Mouse (Mus musculus) liver, postnatal 0 days (tissue): ENCODE measurements around the gene Mfge8.

Experiments used
- CTCF ChIP-seq: sonication (generic); IDR thresholded peaks from 2 replicates; pipeline ENCODE4 v1.5.1; 2016; ENCODE audit warnings: antibody characterized with exemption, low read depth
- EP300 ChIP-seq: IDR thresholded peaks from 2 replicates; pipeline ENCODE4 v1.6.1; 2016; ENCODE audit warnings: antibody characterized with exemption, low read depth, mild to moderate bottlenecking

DNA sequence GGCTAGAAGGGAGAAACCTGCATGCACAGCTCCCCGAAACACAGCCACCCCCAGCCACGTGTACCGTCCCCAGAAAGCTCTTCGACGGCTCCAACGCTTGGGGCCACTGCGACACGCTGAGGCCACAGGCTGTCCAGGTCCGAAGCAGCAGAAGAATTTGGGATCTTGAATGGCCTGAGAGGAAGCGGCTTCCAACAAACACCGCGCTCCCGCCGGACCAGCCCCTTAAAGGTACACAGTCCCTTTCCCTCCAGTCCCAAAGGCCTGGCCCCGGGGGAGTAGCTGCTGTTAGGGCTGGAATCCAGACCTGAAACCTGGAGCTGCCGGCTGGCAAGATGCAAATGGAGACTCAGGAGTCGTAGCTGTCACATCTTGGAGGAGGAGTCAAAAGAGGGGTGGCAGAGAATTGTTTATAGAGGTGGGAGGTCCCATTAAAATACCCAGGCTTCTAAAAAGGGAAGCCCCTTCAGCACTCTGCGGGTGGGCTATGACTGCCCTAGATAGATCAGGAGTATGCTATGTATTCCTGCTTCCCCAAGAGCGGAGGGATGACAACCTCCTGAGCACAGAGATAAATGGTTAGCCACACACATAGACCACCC lies 17.9 kb downstream of the Mfge8 start, which contains the start of gene Hapln3:
- no peak for TF ChIP-seq CTCF
- no peak for TF ChIP-seq EP300
